Mouse (Mus musculus): ENCODE results near the gene Foxn1.

The Foxn1 gene

GRCm38 (mm10) chr11:78358330-78359007 lies 27.9 kb downstream of the Foxn1 start:
- DNase-seq (ENCODE audit: low read depth, low spot score), result peak; percentile 80

GRCm38 (mm10) chr11:78355471-78356238 lies 30.7 kb downstream of the Foxn1 start:
- peak; percentile 70 for DNase-seq (ENCODE audit: low read depth, low spot score)

- no peak for DNase-seq (ENCODE audit: low read depth, low spot score)
Measured at GRCm38 (mm10) chr11:78354905-78355304, 31.5 kb downstream of the Foxn1 start.

- no peak for DNase-seq (ENCODE audit: low read depth, low spot score)
Measured at GRCm38 (mm10) chr11:78353081-78353480, 33.3 kb downstream of the Foxn1 start.

GRCm38 (mm10) chr11:78349441-78350358 lies 36.7 kb downstream of the Foxn1 start:
- DNase-seq (ENCODE audit: low read depth, low spot score), result no peak

- DNase-seq (ENCODE audit: low read depth, low spot score), result no peak
Measured at GRCm38 (mm10) chr11:78348474-78348873, 37.9 kb downstream of the Foxn1 start.

- peak; percentile 40 for DNase-seq (ENCODE audit: low read depth, low spot score)
Measured at GRCm38 (mm10) chr11:78347908-78348307, 38.5 kb downstream of the Foxn1 start.

GRCm38 (mm10) chr11:78347070-78347754 lies 39.1 kb downstream of the Foxn1 start:
- DNase-seq (ENCODE audit: low read depth, low spot score), result peak; percentile 83

- no peak for DNase-seq (ENCODE audit: low read depth, low spot score)
Measured at GRCm38 (mm10) chr11:78346326-78347069, 39.9 kb downstream of the Foxn1 start.

- no peak for DNase-seq (ENCODE audit: low read depth, low spot score)
Measured at GRCm38 (mm10) chr11:78345801-78346200, 40.6 kb downstream of the Foxn1 start.

- no peak for DNase-seq (ENCODE audit: low read depth, low spot score)
Measured at GRCm38 (mm10) chr11:78344890-78345715, 41.3 kb downstream of the Foxn1 start.

GRCm38 (mm10) chr11:78344328-78344889 lies 41.9 kb downstream of the Foxn1 start:
- no peak for DNase-seq (ENCODE audit: low read depth, low spot score)

- peak; percentile 57 for DNase-seq (ENCODE audit: low read depth, low spot score)
Measured at GRCm38 (mm10) chr11:78343381-78344327, 42.7 kb downstream of the Foxn1 start, which contains the start of gene Unc119. TSS of gene Unc119 (plus strand) at chr11:78343482.

- DNase-seq (ENCODE audit: low read depth, low spot score), result no peak
Measured at GRCm38 (mm10) chr11:78341702-78342101, 44.7 kb downstream of the Foxn1 start.

GRCm38 (mm10) chr11:78337040-78337439 lies 49.3 kb downstream of the Foxn1 start:
- no peak for DNase-seq (ENCODE audit: low read depth, low spot score)

GRCm38 (mm10) chr11:78333992-78334391 lies 52.4 kb downstream of the Foxn1 start:
- no peak for DNase-seq (ENCODE audit: low read depth, low spot score)

GRCm38 (mm10) chr11:78332676-78333075 lies 53.7 kb downstream of the Foxn1 start:
- DNase-seq (ENCODE audit: low read depth, low spot score), result peak; percentile 29

GRCm38 (mm10) chr11:78328512-78329056 lies 57.8 kb downstream of the Foxn1 start:
- DNase-seq (ENCODE audit: low read depth, low spot score), result no peak

Measured in ES-CJ7 (cell line).